Mouse (Mus musculus): Measurements from ENCODE around the gene Fmo5. TPM values are rescaled to one million over a fixed set of nuclear protein-coding genes. Genes with fewer than 3 reads are reported as not detected.

The Fmo5 gene
- polyA plus RNA-seq, 1 experiment: 1.3 TPM

- Histone ChIP-seq H3K36me3 (ENCODE audit: control insufficient read depth, insufficient read depth, low read length, poor library complexity, severe bottlenecking) (no peaks in the 10 kb centered on the region), H3K27ac (ENCODE audit: insufficient read depth, low read length) (no peak overlapping the region), H3K9me3 (replicated peaks; ENCODE audit: control insufficient read depth, insufficient read depth, low read length, poor library complexity, severe bottlenecking) (no peaks in the 10 kb centered on the region), H3K4me1 (ENCODE audit: control insufficient read depth, insufficient read depth, low read length) (no peaks in the 10 kb centered on the region), H3K4me3 (ENCODE audit: low read depth, low read length) (no peak overlapping the region), H3K9ac (ENCODE audit: low read depth, poor library complexity, severe bottlenecking) (no peak overlapping the region), H3K27me3 (ENCODE audit: control insufficient read depth, insufficient read depth, low read length, poor library complexity, severe bottlenecking) (no peaks in the 10 kb centered on the region)
- TF ChIP-seq CTCF (IDR thresholded peaks at IDR 0.05; ENCODE audit: low read depth, low read length) (no peak), POLR2A (IDR thresholded peaks at IDR 0.05; ENCODE audit: insufficient read depth, low read length) (no peak), EP300 (IDR thresholded peaks at IDR 0.05; ENCODE audit: insufficient read depth, low read depth, low read length) (no peak)
Measured at GRCm38 (mm10) chr3:97651604-97652003, 23.0 kb downstream of the Fmo5 start.

DNA sequence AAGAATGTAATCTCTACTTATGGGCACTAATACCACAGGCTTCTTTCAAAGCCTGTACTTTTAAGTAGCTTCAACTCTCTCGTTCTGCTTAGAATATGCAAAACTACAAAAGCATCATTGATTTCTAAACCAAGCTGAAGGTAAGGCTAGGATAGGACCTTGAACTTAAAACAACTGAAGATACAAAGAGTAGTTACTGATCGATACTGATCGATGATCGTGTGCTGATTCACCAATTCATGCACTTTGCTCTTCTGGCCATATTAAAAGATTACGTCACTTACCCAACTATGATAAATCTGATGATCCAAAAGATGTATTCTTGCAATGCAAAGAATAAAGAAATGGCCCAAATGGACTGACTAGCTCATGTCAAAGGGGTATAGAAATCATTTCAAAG lies 25.2 kb downstream of the Fmo5 start:
- H3K27ac ChIP-seq (ENCODE audit: insufficient read depth, low read length): no peak overlapping the region
- H3K27me3 ChIP-seq (ENCODE audit: control insufficient read depth, insufficient read depth, low read length, poor library complexity, severe bottlenecking): no peaks in the 10 kb centered on the region
- no peaks in the 10 kb centered on the region for H3K4me1 ChIP-seq (ENCODE audit: control insufficient read depth, insufficient read depth, low read length)
- no peak overlapping the region for H3K9ac ChIP-seq (ENCODE audit: low read depth, poor library complexity, severe bottlenecking)
- no peaks in the 10 kb centered on the region for H3K36me3 ChIP-seq (ENCODE audit: control insufficient read depth, insufficient read depth, low read length, poor library complexity, severe bottlenecking)
- H3K9me3 ChIP-seq (replicated peaks; ENCODE audit: control insufficient read depth, insufficient read depth, low read length, poor library complexity, severe bottlenecking): no peaks in the 10 kb centered on the region
- no peak overlapping the region for H3K4me3 ChIP-seq (ENCODE audit: low read depth, low read length)
- TF ChIP-seq POLR2A (IDR thresholded peaks at IDR 0.05; ENCODE audit: insufficient read depth, low read length) (no peak), EP300 (IDR thresholded peaks at IDR 0.05; ENCODE audit: insufficient read depth, low read depth, low read length) (no peak), CTCF (IDR thresholded peaks at IDR 0.05; ENCODE audit: low read depth, low read length) (no peak)

DNA sequence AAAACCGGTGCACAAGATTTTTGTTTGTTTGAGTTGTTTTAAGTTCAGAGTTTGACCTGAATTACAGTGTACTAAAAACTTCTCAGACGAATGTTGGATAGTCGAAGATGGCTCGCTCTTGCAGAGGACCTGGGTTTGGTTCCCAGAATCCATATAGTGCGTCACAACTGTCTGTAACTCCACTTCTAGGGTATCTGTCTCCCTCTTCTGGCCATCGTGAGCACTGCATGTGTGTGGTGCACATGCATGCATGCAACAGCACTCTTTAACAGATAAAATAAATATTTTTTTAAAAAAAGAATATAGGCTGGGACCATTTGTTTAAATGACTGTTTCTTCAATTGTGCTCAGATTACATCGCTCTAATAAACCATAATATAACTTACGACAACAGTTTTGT lies 26.3 kb downstream of the Fmo5 start:
- Histone ChIP-seq H3K9ac (ENCODE audit: low read depth, poor library complexity, severe bottlenecking) (no peak overlapping the region), H3K4me1 (ENCODE audit: control insufficient read depth, insufficient read depth, low read length) (no peaks in the 10 kb centered on the region), H3K9me3 (replicated peaks; ENCODE audit: control insufficient read depth, insufficient read depth, low read length, poor library complexity, severe bottlenecking) (no peaks in the 10 kb centered on the region), H3K27me3 (ENCODE audit: control insufficient read depth, insufficient read depth, low read length, poor library complexity, severe bottlenecking) (no peaks in the 10 kb centered on the region), H3K36me3 (ENCODE audit: control insufficient read depth, insufficient read depth, low read length, poor library complexity, severe bottlenecking) (no peaks in the 10 kb centered on the region), H3K4me3 (ENCODE audit: low read depth, low read length) (no peak overlapping the region), H3K27ac (ENCODE audit: insufficient read depth, low read length) (no peak overlapping the region)
- no peak for TF ChIP-seq POLR2A (IDR thresholded peaks at IDR 0.05; ENCODE audit: insufficient read depth, low read length)
- TF ChIP-seq CTCF (IDR thresholded peaks at IDR 0.05; ENCODE audit: low read depth, low read length): peak; percentile 49

DNA sequence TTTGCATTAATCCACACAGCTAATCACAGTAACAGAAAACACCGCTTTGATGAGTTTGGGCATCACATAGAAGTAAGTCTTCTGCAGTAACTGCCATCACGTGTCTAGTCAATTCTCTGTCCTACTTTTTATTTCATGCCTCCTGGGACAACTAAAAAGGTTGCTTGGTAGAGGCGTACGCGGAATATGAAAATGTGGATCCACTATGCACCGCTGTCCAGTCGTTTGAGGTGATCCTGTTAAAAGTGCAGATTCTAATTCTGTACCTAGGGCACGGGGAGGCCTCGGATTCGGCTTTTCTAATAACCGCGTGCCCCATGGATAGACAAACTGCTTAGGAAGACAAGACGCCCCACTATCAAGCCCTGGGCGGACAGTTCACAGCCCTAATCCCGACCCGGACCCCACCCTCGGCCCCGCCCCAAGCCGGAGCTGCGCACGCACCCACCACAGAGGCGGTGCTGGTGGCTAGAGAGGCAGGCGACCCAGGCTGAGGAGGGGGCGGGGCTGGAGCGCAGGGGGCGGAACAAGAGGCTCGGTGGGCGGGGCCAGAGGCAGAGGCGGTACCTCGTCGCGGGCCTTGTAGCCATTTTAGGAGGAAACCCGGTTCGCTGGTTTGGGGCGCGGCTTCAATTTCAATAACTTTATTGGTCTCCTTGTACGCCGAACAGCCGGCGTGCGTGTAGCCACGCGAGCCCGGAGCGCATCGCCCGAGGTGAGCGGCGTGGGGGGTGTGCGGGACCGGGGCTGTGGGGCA lies 29.2 kb downstream of the Fmo5 start, which contains the start of gene Prkab2:
Prkab2 (plus strand) TSS at position 539 of the 757 bp plus-strand sequence.
- Histone ChIP-seq H3K9me3 (replicated peaks; ENCODE audit: control insufficient read depth, insufficient read depth, low read length, poor library complexity, severe bottlenecking) (no peaks in the 10 kb centered on the region), H3K4me1 (ENCODE audit: control insufficient read depth, insufficient read depth, low read length) (no peaks in the 10 kb centered on the region), H3K36me3 (ENCODE audit: control insufficient read depth, insufficient read depth, low read length, poor library complexity, severe bottlenecking) (0 out of 2 replicates have a peak, but pooled peaks cover 2% of the 10 kb centered on the region), H3K27me3 (ENCODE audit: control insufficient read depth, insufficient read depth, low read length, poor library complexity, severe bottlenecking) (no peaks in the 10 kb centered on the region), H3K4me3 (ENCODE audit: low read depth, low read length) (peak within 1 kb of the TSS; percentile 91), H3K27ac (ENCODE audit: insufficient read depth, low read length) (no peak within 1 kb of the TSS), H3K9ac (ENCODE audit: low read depth, poor library complexity, severe bottlenecking) (peak within 1 kb of the TSS; percentile 85)
- peak; percentile 19 for TF ChIP-seq POLR2A (IDR thresholded peaks at IDR 0.05; ENCODE audit: insufficient read depth, low read length)
- no peak for TF ChIP-seq EP300 (IDR thresholded peaks at IDR 0.05; ENCODE audit: insufficient read depth, low read depth, low read length)

DNA sequence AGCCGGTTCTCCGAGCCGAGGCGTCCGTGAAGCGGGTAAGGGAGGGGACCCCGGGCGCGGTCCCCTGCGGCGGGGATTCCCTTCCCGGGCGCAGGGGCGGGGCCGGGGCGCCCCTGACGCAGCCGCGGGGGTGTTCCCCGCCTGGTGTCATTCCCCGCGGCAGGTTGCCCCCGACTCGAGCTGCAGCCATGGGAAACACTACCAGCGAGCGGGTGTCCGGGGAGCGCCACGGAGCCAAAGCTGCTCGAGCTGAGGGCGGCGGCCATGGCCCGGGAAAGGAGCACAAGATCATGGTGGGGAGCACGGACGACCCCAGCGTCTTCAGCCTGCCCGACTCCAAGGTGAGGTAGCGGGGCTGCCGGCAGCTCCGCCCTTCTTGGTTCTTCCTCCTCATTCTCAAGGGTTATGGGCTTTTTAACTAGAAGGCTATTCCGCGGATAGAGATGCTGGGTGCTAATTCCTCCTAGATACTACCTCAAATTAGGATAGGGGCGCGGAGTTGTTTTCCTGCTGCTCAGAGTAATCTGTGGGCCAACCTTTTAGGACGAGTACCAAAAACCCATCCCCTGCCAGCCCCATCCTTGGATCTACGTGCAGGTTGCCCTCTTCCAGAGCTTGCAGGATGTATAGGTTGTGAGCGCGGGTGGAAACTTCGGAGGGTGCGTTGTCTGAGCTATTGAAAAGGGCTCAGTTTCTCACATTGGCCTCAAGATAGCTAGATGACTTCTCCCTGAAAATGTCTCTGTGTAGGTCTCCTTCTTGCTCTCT lies 30.0 kb downstream of the Fmo5 start:
- H3K27me3 ChIP-seq (ENCODE audit: control insufficient read depth, insufficient read depth, low read length, poor library complexity, severe bottlenecking): no peaks in the 10 kb centered on the region
- peak overlapping the region; percentile 89 for H3K4me3 ChIP-seq (ENCODE audit: low read depth, low read length)
- no peaks in the 10 kb centered on the region for H3K4me1 ChIP-seq (ENCODE audit: control insufficient read depth, insufficient read depth, low read length)
- no peak overlapping the region for H3K27ac ChIP-seq (ENCODE audit: insufficient read depth, low read length)
- peak overlapping the region; percentile 85 for H3K9ac ChIP-seq (ENCODE audit: low read depth, poor library complexity, severe bottlenecking)
- no peaks in the 10 kb centered on the region for H3K9me3 ChIP-seq (replicated peaks; ENCODE audit: control insufficient read depth, insufficient read depth, low read length, poor library complexity, severe bottlenecking)
- H3K36me3 ChIP-seq (ENCODE audit: control insufficient read depth, insufficient read depth, low read length, poor library complexity, severe bottlenecking): 0 out of 2 replicates have a peak, but pooled peaks cover 2% of the 10 kb centered on the region
- no peak for TF ChIP-seq EP300 (IDR thresholded peaks at IDR 0.05; ENCODE audit: insufficient read depth, low read depth, low read length)
- no peak for TF ChIP-seq POLR2A (IDR thresholded peaks at IDR 0.05; ENCODE audit: insufficient read depth, low read length)
- TF ChIP-seq CTCF (IDR thresholded peaks at IDR 0.05; ENCODE audit: low read depth, low read length): no peak

GRCm38 (mm10) chr3:97659746-97660145 lies 31.1 kb downstream of the Fmo5 start:
- TF ChIP-seq CTCF (IDR thresholded peaks at IDR 0.05; ENCODE audit: low read depth, low read length) (no peak), POLR2A (IDR thresholded peaks at IDR 0.05; ENCODE audit: insufficient read depth, low read length) (no peak), EP300 (IDR thresholded peaks at IDR 0.05; ENCODE audit: insufficient read depth, low read depth, low read length) (no peak)
- H3K4me3 ChIP-seq (ENCODE audit: low read depth, low read length): no peak overlapping the region
- no peaks in the 10 kb centered on the region for H3K27me3 ChIP-seq (ENCODE audit: control insufficient read depth, insufficient read depth, low read length, poor library complexity, severe bottlenecking)
- no peak overlapping the region for H3K27ac ChIP-seq (ENCODE audit: insufficient read depth, low read length)
- H3K36me3 ChIP-seq (ENCODE audit: control insufficient read depth, insufficient read depth, low read length, poor library complexity, severe bottlenecking): 0 out of 2 replicates have a peak, but pooled peaks cover 5% of the 10 kb centered on the region
- no peaks in the 10 kb centered on the region for H3K4me1 ChIP-seq (ENCODE audit: control insufficient read depth, insufficient read depth, low read length)
- H3K9ac ChIP-seq (ENCODE audit: low read depth, poor library complexity, severe bottlenecking): no peak overlapping the region
- H3K9me3 ChIP-seq (replicated peaks; ENCODE audit: control insufficient read depth, insufficient read depth, low read length, poor library complexity, severe bottlenecking): no peaks in the 10 kb centered on the region
